Mouse (Mus musculus): Measurements from ENCODE around the gene Atpaf2.

GRCm38 (mm10) chr11:60358548-60358947, 59.7 kb downstream of the Atpaf2 start:
- TF ChIP-seq CTCF (IDR thresholded peaks at IDR 0.05; ENCODE audit: low read depth, low read length) (no peak), TAL1 (conservative IDR thresholded peaks at IDR 0.05; ENCODE audit: low read depth, low read length) (no peak), POLR2AphosphoS5 (IDR thresholded peaks at IDR 0.05; ENCODE audit: insufficient replicate concordance, low read depth, low read length) (no peak)

All from G1E (cell line).